Mouse (Mus musculus): ENCODE data around the gene Krt39. TPM values are rescaled to one million over a fixed set of nuclear protein-coding genes. Genes with fewer than 3 reads are reported as not detected.

Krt39 gene
- polyA plus RNA-seq, 1 experiment from 2014 or later = not detected

GRCm38 (mm10) chr11:99490624-99491023 lies 30.5 kb downstream of the Krt39 start:
- Histone ChIP-seq H3K9me3 (ENCODE audit: control insufficient read depth, low read length) (no peaks in the 10 kb centered on the region), H3K36me3 (ENCODE audit: control insufficient read depth, insufficient read depth, low read length) (no peaks in the 10 kb centered on the region), H3K27ac (ENCODE audit: low read depth, low read length) (no peak overlapping the region), H3K9ac (ENCODE audit: low read depth, low read length) (no peak overlapping the region), H3K4me3 (ENCODE audit: low read depth, low read length) (no peak overlapping the region), H3K27me3 (replicated peaks; ENCODE audit: control insufficient read depth, insufficient read depth, low read length) (no peaks in the 10 kb centered on the region), H3K4me1 (replicated peaks; ENCODE audit: control insufficient read depth, insufficient read depth, low read length) (peaks cover 2% of the 10 kb centered on the region; the same call in 1 of the 2 replicates), H3K4me2 (no peak overlapping the region)
- WGBS = 53% methylated on average over 4 of the region's 4 CpGs
- ATAC-seq (replicated peaks; ENCODE audit: low FRiP score) (no peak), DNase-seq (ENCODE audit: low spot score) (no peak)

- DNase-seq (ENCODE audit: low spot score) (no peak), ATAC-seq (replicated peaks; ENCODE audit: low FRiP score) (no peak)
- H3K27me3 ChIP-seq (replicated peaks; ENCODE audit: control insufficient read depth, insufficient read depth, low read length) = no peaks in the 10 kb centered on the region
- no peaks in the 10 kb centered on the region for H3K9me3 ChIP-seq (ENCODE audit: control insufficient read depth, low read length)
- H3K4me3 ChIP-seq (ENCODE audit: low read depth, low read length) = no peak overlapping the region
- H3K36me3 ChIP-seq (ENCODE audit: control insufficient read depth, insufficient read depth, low read length) = no peaks in the 10 kb centered on the region
- no peak overlapping the region for H3K4me2 ChIP-seq
- 63% methylated on average over 3 of the region's 3 CpGs for WGBS
- H3K9ac ChIP-seq (ENCODE audit: low read depth, low read length) = no peak overlapping the region
- peaks cover 2% of the 10 kb centered on the region; the same call in 1 of the 2 replicates for H3K4me1 ChIP-seq (replicated peaks; ENCODE audit: control insufficient read depth, insufficient read depth, low read length)
- no peak overlapping the region for H3K27ac ChIP-seq (ENCODE audit: low read depth, low read length)
Observed at GRCm38 (mm10) chr11:99489233-99489632, 31.9 kb downstream of the Krt39 start.

- H3K9ac ChIP-seq (ENCODE audit: low read depth, low read length) = no peak overlapping the region
- no peak overlapping the region for H3K27ac ChIP-seq (ENCODE audit: low read depth, low read length)
- no peaks in the 10 kb centered on the region for H3K9me3 ChIP-seq (ENCODE audit: control insufficient read depth, low read length)
- DNase-seq (ENCODE audit: low spot score) (no peak), ATAC-seq (replicated peaks; ENCODE audit: low FRiP score) (no peak)
- no peak overlapping the region for H3K4me3 ChIP-seq (ENCODE audit: low read depth, low read length)
- no peak overlapping the region for H3K4me2 ChIP-seq
- no peaks in the 10 kb centered on the region for H3K4me1 ChIP-seq (replicated peaks; ENCODE audit: control insufficient read depth, insufficient read depth, low read length)
- H3K27me3 ChIP-seq (replicated peaks; ENCODE audit: control insufficient read depth, insufficient read depth, low read length) = no peaks in the 10 kb centered on the region
- WGBS = 71% methylated on average over 3 of the region's 3 CpGs
- no peaks in the 10 kb centered on the region for H3K36me3 ChIP-seq (ENCODE audit: control insufficient read depth, insufficient read depth, low read length)
Observed at GRCm38 (mm10) chr11:99474981-99475380, 46.2 kb downstream of the Krt39 start.

GRCm38 (mm10) chr11:99473433-99473832 lies 47.7 kb downstream of the Krt39 start:
- WGBS = 79% methylated on average over 6 of the region's 6 CpGs

GRCm38 (mm10) chr11:99472405-99472804 lies 48.7 kb downstream of the Krt39 start:
- Histone ChIP-seq H3K36me3 (ENCODE audit: control insufficient read depth, insufficient read depth, low read length) (no peaks in the 10 kb centered on the region), H3K9me3 (ENCODE audit: control insufficient read depth, low read length) (no peaks in the 10 kb centered on the region), H3K27ac (ENCODE audit: low read depth, low read length) (no peak overlapping the region), H3K9ac (ENCODE audit: low read depth, low read length) (no peak overlapping the region), H3K4me3 (ENCODE audit: low read depth, low read length) (no peak overlapping the region), H3K4me1 (replicated peaks; ENCODE audit: control insufficient read depth, insufficient read depth, low read length) (no peaks in the 10 kb centered on the region), H3K4me2 (no peak overlapping the region), H3K27me3 (replicated peaks; ENCODE audit: control insufficient read depth, insufficient read depth, low read length) (no peaks in the 10 kb centered on the region)
- ATAC-seq (replicated peaks; ENCODE audit: low FRiP score) = no peak
- 57% methylated on average over 3 of the region's 4 CpGs for WGBS
- DNase-seq (ENCODE audit: low spot score) = no peak

More at GRCm38 (mm10) chr11:99473433-99473832, 47.7 kb downstream of the Krt39 start:
- no peak overlapping the region for H3K4me2 ChIP-seq
- H3K4me1 ChIP-seq (replicated peaks; ENCODE audit: control insufficient read depth, insufficient read depth, low read length) = no peaks in the 10 kb centered on the region
- H3K27ac ChIP-seq (ENCODE audit: low read depth, low read length) = no peak overlapping the region
- no peak for ATAC-seq (replicated peaks; ENCODE audit: low FRiP score)
- H3K9me3 ChIP-seq (ENCODE audit: control insufficient read depth, low read length) = no peaks in the 10 kb centered on the region
- no peak for DNase-seq (ENCODE audit: low spot score)
- no peaks in the 10 kb centered on the region for H3K36me3 ChIP-seq (ENCODE audit: control insufficient read depth, insufficient read depth, low read length)
- no peaks in the 10 kb centered on the region for H3K27me3 ChIP-seq (replicated peaks; ENCODE audit: control insufficient read depth, insufficient read depth, low read length)
- H3K4me3 ChIP-seq (ENCODE audit: low read depth, low read length) = no peak overlapping the region
- H3K9ac ChIP-seq (ENCODE audit: low read depth, low read length) = no peak overlapping the region

- H3K4me1 ChIP-seq (replicated peaks; ENCODE audit: control insufficient read depth, insufficient read depth, low read length) = no peaks in the 10 kb centered on the region
- no peak overlapping the region for H3K9ac ChIP-seq (ENCODE audit: low read depth, low read length)
- WGBS = 88% methylated on average over 6 of the region's 6 CpGs
- no peaks in the 10 kb centered on the region for H3K27me3 ChIP-seq (replicated peaks; ENCODE audit: control insufficient read depth, insufficient read depth, low read length)
- H3K4me2 ChIP-seq = no peak overlapping the region
- no peak for DNase-seq (ENCODE audit: low spot score)
- no peak overlapping the region for H3K27ac ChIP-seq (ENCODE audit: low read depth, low read length)
- no peaks in the 10 kb centered on the region for H3K9me3 ChIP-seq (ENCODE audit: control insufficient read depth, low read length)
- H3K36me3 ChIP-seq (ENCODE audit: control insufficient read depth, insufficient read depth, low read length) = no peaks in the 10 kb centered on the region
- H3K4me3 ChIP-seq (ENCODE audit: low read depth, low read length) = no peak overlapping the region
- no peak for ATAC-seq (replicated peaks; ENCODE audit: low FRiP score)
Observed at GRCm38 (mm10) chr11:99471946-99472345, 49.2 kb downstream of the Krt39 start.

- no peaks in the 10 kb centered on the region for H3K4me1 ChIP-seq (replicated peaks; ENCODE audit: control insufficient read depth, insufficient read depth, low read length)
- H3K4me2 ChIP-seq = no peak overlapping the region
- DNase-seq (ENCODE audit: low spot score) (no peak), ATAC-seq (replicated peaks; ENCODE audit: low FRiP score) (no peak)
- no peaks in the 10 kb centered on the region for H3K9me3 ChIP-seq (ENCODE audit: control insufficient read depth, low read length)
- no peak overlapping the region for H3K9ac ChIP-seq (ENCODE audit: low read depth, low read length)
- H3K4me3 ChIP-seq (ENCODE audit: low read depth, low read length) = no peak overlapping the region
- WGBS = 72% methylated on average over 4 of the region's 4 CpGs
- H3K36me3 ChIP-seq (ENCODE audit: control insufficient read depth, insufficient read depth, low read length) = no peaks in the 10 kb centered on the region
- no peaks in the 10 kb centered on the region for H3K27me3 ChIP-seq (replicated peaks; ENCODE audit: control insufficient read depth, insufficient read depth, low read length)
- no peak overlapping the region for H3K27ac ChIP-seq (ENCODE audit: low read depth, low read length)
Observed at GRCm38 (mm10) chr11:99469228-99469627, 51.9 kb downstream of the Krt39 start.

GRCm38 (mm10) chr11:99468566-99468965 lies 52.6 kb downstream of the Krt39 start:
- no peak for DNase-seq (ENCODE audit: low spot score)
- 78% methylated on average over 11 of the region's 11 CpGs for WGBS
- H3K27ac ChIP-seq (ENCODE audit: low read depth, low read length) = no peak overlapping the region
- H3K27me3 ChIP-seq (replicated peaks; ENCODE audit: control insufficient read depth, insufficient read depth, low read length) = no peaks in the 10 kb centered on the region
- ATAC-seq (replicated peaks; ENCODE audit: low FRiP score) = no peak
- H3K36me3 ChIP-seq (ENCODE audit: control insufficient read depth, insufficient read depth, low read length) = no peaks in the 10 kb centered on the region
- H3K4me3 ChIP-seq (ENCODE audit: low read depth, low read length) = no peak overlapping the region
- no peak overlapping the region for H3K9ac ChIP-seq (ENCODE audit: low read depth, low read length)
- no peaks in the 10 kb centered on the region for H3K9me3 ChIP-seq (ENCODE audit: control insufficient read depth, low read length)
- no peak overlapping the region for H3K4me2 ChIP-seq
- H3K4me1 ChIP-seq (replicated peaks; ENCODE audit: control insufficient read depth, insufficient read depth, low read length) = no peaks in the 10 kb centered on the region

- H3K9ac ChIP-seq (ENCODE audit: low read depth, low read length) = no peak overlapping the region
- H3K4me1 ChIP-seq (replicated peaks; ENCODE audit: control insufficient read depth, insufficient read depth, low read length) = no peaks in the 10 kb centered on the region
- H3K36me3 ChIP-seq (ENCODE audit: control insufficient read depth, insufficient read depth, low read length) = no peaks in the 10 kb centered on the region
- no peaks in the 10 kb centered on the region for H3K9me3 ChIP-seq (ENCODE audit: control insufficient read depth, low read length)
- no peak overlapping the region for H3K4me2 ChIP-seq
- 40% methylated on average over 7 of the region's 7 CpGs for WGBS
- no peaks in the 10 kb centered on the region for H3K27me3 ChIP-seq (replicated peaks; ENCODE audit: control insufficient read depth, insufficient read depth, low read length)
- H3K27ac ChIP-seq (ENCODE audit: low read depth, low read length) = no peak overlapping the region
- ATAC-seq (replicated peaks; ENCODE audit: low FRiP score) (no peak), DNase-seq (ENCODE audit: low spot score) (no peak)
- no peak overlapping the region for H3K4me3 ChIP-seq (ENCODE audit: low read depth, low read length)
Observed at GRCm38 (mm10) chr11:99466316-99466715, 54.8 kb downstream of the Krt39 start.
